Mouse (Mus musculus) cortical plate, adult 2 months (tissue): ENCODE measurements around the gene Styxl1. TPM values are rescaled to one million over a fixed set of nuclear protein-coding genes. Genes with fewer than 3 reads are reported as not detected.
A peak's percentile ranks its signal among the peaks of the same experiment; 100 is the strongest.

Experiments
- H3K27ac ChIP-seq: fragments of 200-500 bp; 2 replicates; pipeline ENCODE4 v1.5.1; 2012; ENCODE audit warnings: low read length, control low read depth, inconsistent platforms; ENCODE audit not compliant: insufficient read depth
- H3K4me1 ChIP-seq: fragments of 200-500 bp; 2 replicates; pipeline ENCODE4 v1.6.1; 2011; ENCODE audit warnings: low read length; ENCODE audit not compliant: control insufficient read depth, insufficient read depth
- H3K4me3 ChIP-seq: fragments of 200-500 bp; 2 replicates; pipeline ENCODE4 v1.5.1; 2011; ENCODE audit warnings: mild to moderate bottlenecking, low read length, control low read depth; ENCODE audit not compliant: insufficient read depth
- CTCF ChIP-seq: fragments of 200-500 bp; IDR thresholded peaks from 2 replicates; pipeline ENCODE4 v1.5.1; 2011; ENCODE audit warnings: mild to moderate bottlenecking, control low read depth, low read length; ENCODE audit not compliant: insufficient read depth; ENCODE audit errors: extremely low read depth
- POLR2A ChIP-seq: fragments of 200-500 bp; IDR thresholded peaks from 2 replicates; pipeline ENCODE4 v1.6.1; 2011; ENCODE audit warnings: mild to moderate bottlenecking, low read length, control low read depth; ENCODE audit not compliant: insufficient read depth; ENCODE audit errors: extremely low read depth
- polyA plus RNA-seq: library from polyadenylated mRNA; depleted of rRNA; stranded (reverse); fragments of >200 nt; gene quantifications from 2 replicates; pipeline ENCODE4 v1.2.3, GENCODE M21; 2012

Styxl1 gene
- polyA plus RNA-seq, 1 experiment, result 0.13 TPM

- H3K4me3 ChIP-seq, result no peak overlapping the region
- H3K4me1 ChIP-seq, result peaks cover 5% of the 10 kb centered on the region
- TF ChIP-seq CTCF, result no peak
- no peak for TF ChIP-seq POLR2A
- H3K27ac ChIP-seq, result no peak overlapping the region
These were observed 58.1 kb downstream of the Styxl1 start for GRCm38 (mm10) chr5:135720121-135720520.

- no peak for TF ChIP-seq POLR2A
- TF ChIP-seq CTCF, result no peak
- H3K27ac ChIP-seq, result no peak overlapping the region
These were observed 58.5 kb downstream of the Styxl1 start for GRCm38 (mm10) chr5:135719586-135720120.

GRCm38 (mm10) chr5:135715624-135716023 is 62.6 kb downstream of the Styxl1 start:
- no peak overlapping the region for H3K4me3 ChIP-seq
- H3K27ac ChIP-seq, result no peak overlapping the region
- H3K4me1 ChIP-seq, result peaks cover 8% of the 10 kb centered on the region
- peak; percentile 28; the same call in 1 of the 2 replicates for TF ChIP-seq CTCF
- no peak for TF ChIP-seq POLR2A

More at GRCm38 (mm10) chr5:135719586-135720120, 58.5 kb downstream of the Styxl1 start:
- Histone ChIP-seq H3K4me3 (no peak overlapping the region), H3K4me1 (peaks cover 4% of the 10 kb centered on the region)

- H3K27ac ChIP-seq, result no peak overlapping the region
- no peak overlapping the region for H3K4me3 ChIP-seq
- peaks cover 9% of the 10 kb centered on the region for H3K4me1 ChIP-seq
- no peak for TF ChIP-seq POLR2A
- TF ChIP-seq CTCF, result no peak
These were observed 64.6 kb downstream of the Styxl1 start for GRCm38 (mm10) chr5:135713441-135714218.

- H3K27ac ChIP-seq, result no peak overlapping the region; the same call in 1 of the 2 replicates
- no peak overlapping the region for H3K4me3 ChIP-seq
- no peak for TF ChIP-seq CTCF
- no peak for TF ChIP-seq POLR2A
- H3K4me1 ChIP-seq, result peaks cover 9% of the 10 kb centered on the region
These were observed 65.4 kb downstream of the Styxl1 start for GRCm38 (mm10) chr5:135712803-135713202.

- Histone ChIP-seq H3K4me3 (no peak overlapping the region), H3K27ac (no peak overlapping the region), H3K4me1 (peaks cover 9% of the 10 kb centered on the region)
- TF ChIP-seq CTCF, result no peak
- no peak for TF ChIP-seq POLR2A
These were observed 66.4 kb downstream of the Styxl1 start for GRCm38 (mm10) chr5:135711582-135712355.

GRCm38 (mm10) chr5:135710599-135711214 is 67.5 kb downstream of the Styxl1 start:
- peaks cover 9% of the 10 kb centered on the region for H3K4me1 ChIP-seq
- no peak overlapping the region for H3K4me3 ChIP-seq
- TF ChIP-seq POLR2A, result no peak
- no peak for TF ChIP-seq CTCF
- H3K27ac ChIP-seq, result no peak overlapping the region

- peaks cover 9% of the 10 kb centered on the region for H3K4me1 ChIP-seq
- no peak overlapping the region for H3K4me3 ChIP-seq
- TF ChIP-seq POLR2A, result no peak
- TF ChIP-seq CTCF, result no peak
- no peak overlapping the region for H3K27ac ChIP-seq
These were observed 68.5 kb downstream of the Styxl1 start for GRCm38 (mm10) chr5:135709716-135710115.

GRCm38 (mm10) chr5:135707855-135708254 is 70.3 kb downstream of the Styxl1 start:
- H3K27ac ChIP-seq, result no peak overlapping the region

More at GRCm38 (mm10) chr5:135707855-135708254, 70.3 kb downstream of the Styxl1 start:
- Histone ChIP-seq H3K4me3 (no peak overlapping the region), H3K4me1 (peaks cover 8% of the 10 kb centered on the region)
- TF ChIP-seq POLR2A (no peak), CTCF (no peak)
